Mouse (Mus musculus) bone marrow macrophage, adult 2 months (primary cell): ENCODE data around the gene Mdm2.

Experiments
- CTCF ChIP-seq: IDR thresholded peaks from 2 replicates; pipeline ENCODE4 v1.5.1; 2012; ENCODE audit warnings: low read depth, mild to moderate bottlenecking, low read length, moderate library complexity
- POLR2A ChIP-seq: IDR thresholded peaks from 2 replicates; pipeline ENCODE4 v1.6.1; 2012; ENCODE audit warnings: mild to moderate bottlenecking, low read depth, low read length, borderline replicate concordance

- TF ChIP-seq CTCF, result no peak
- TF ChIP-seq POLR2A, result no peak
These were observed 26.0 kb upstream of the Mdm2 start for GRCm38 (mm10) chr10:117736573-117736972.
